Mouse (Mus musculus) CH12.LX (cell line): ENCODE data around the gene Slc16a5. TPM values are rescaled to one million over a fixed set of nuclear protein-coding genes. Genes with fewer than 3 reads are reported as not detected.

ENCODE experiments used
- DNase-seq: peaks from one replicate; pipeline ENCODE4 v3.0.0-alpha.2; 2013; ENCODE audit errors: extremely low read depth
- H3K27ac ChIP-seq: 2 replicates; pipeline ENCODE4 v1.5.1; 2012; ENCODE audit warnings: low read depth, mild to moderate bottlenecking, control low read depth, moderate library complexity; ENCODE audit not compliant: insufficient read depth
- H3K27me3 ChIP-seq: replicated peaks from 2 replicates; pipeline ENCODE3; 2012; ENCODE audit warnings: inconsistent platforms
- H3K36me3 ChIP-seq, 2 experiments: replicated peaks in 1 of 2; 2 replicates each; pipeline versions ENCODE3 to v1.6.1; 2012; ENCODE audit warnings: inconsistent platforms in 1 of 2, low read length in 1 of 2, mild to moderate bottlenecking in 1 of 2, mixed read lengths in 1 of 2, moderate library complexity in 1 of 2; ENCODE audit not compliant: control insufficient read depth in 1 of 2, insufficient read depth in 1 of 2
- H3K4me1 ChIP-seq, 2 experiments: 2 replicates each; pipeline ENCODE4 v1.6.1; 2012; ENCODE audit warnings: inconsistent platforms in 1 of 2, moderate library complexity in 1 of 2; ENCODE audit not compliant: insufficient read depth in 2 of 2, control insufficient read depth in 1 of 2
- H3K4me2 ChIP-seq: 2 replicates; pipeline ENCODE4 v1.6.1; 2012; ENCODE audit warnings: low read depth, mild to moderate bottlenecking, control low read depth; ENCODE audit not compliant: poor library complexity, insufficient read depth, severe bottlenecking
- H3K4me3 ChIP-seq, 3 experiments: fragments of 150-350 bp in 1 of 3; sonication (generic) in 1 of 3; replicated peaks in 1 of 3; 2 replicates each; pipeline versions ENCODE3 to v1.5.1; 2011 to 2012; ENCODE audit warnings: low read depth in 2 of 3, low read length in 2 of 3, mild to moderate bottlenecking in 2 of 3, moderate library complexity in 2 of 3, control low read depth in 1 of 3, improper control_type of control experiment in 1 of 3, inconsistent platforms in 1 of 3, mixed read lengths in 1 of 3; ENCODE audit not compliant: poor library complexity in 1 of 3
- H3K79me2 ChIP-seq: replicated peaks from 2 replicates; pipeline ENCODE4 v1.6.1; 2012; ENCODE audit warnings: mild to moderate bottlenecking, moderate library complexity; ENCODE audit not compliant: control insufficient read depth, poor library complexity, insufficient read depth, severe bottlenecking; ENCODE audit errors: extremely low read depth
- H3K9ac ChIP-seq: 2 replicates; pipeline ENCODE4 v1.6.1; 2012; ENCODE audit warnings: low read depth, mild to moderate bottlenecking, control low read depth, moderate library complexity; ENCODE audit not compliant: insufficient read depth
- H3K9me3 ChIP-seq: replicated peaks from 2 replicates; pipeline ENCODE3; 2012; ENCODE audit warnings: low read length, inconsistent platforms, mixed read lengths
- BHLHE40 ChIP-seq: IDR thresholded peaks from 2 replicates; pipeline ENCODE4 v1.6.1; 2011; ENCODE audit warnings: mild to moderate bottlenecking, low read depth, low read length, improper control_type of control experiment
- CHD1 ChIP-seq: IDR thresholded peaks from 2 replicates; pipeline ENCODE4 v1.6.1; 2012; ENCODE audit warnings: low read depth, low read length, improper control_type of control experiment, inconsistent platforms
- E2F4 ChIP-seq: IDR thresholded peaks from 2 replicates; pipeline ENCODE4 v1.6.1; 2011; ENCODE audit warnings: low read depth, low read length, improper control_type of control experiment; ENCODE audit not compliant: insufficient replicate concordance
- EP300 ChIP-seq: IDR thresholded peaks from 2 replicates; pipeline ENCODE4 v1.6.1; 2011; ENCODE audit warnings: low read length, improper control_type of control experiment
- ETS1 ChIP-seq: conservative IDR thresholded peaks from 2 replicates; pipeline ENCODE4 v1.6.1; 2012; ENCODE audit warnings: low read depth, mild to moderate bottlenecking, inconsistent platforms, low read length, improper control_type of control experiment, moderate library complexity
- GABPA ChIP-seq: IDR thresholded peaks from 2 replicates; pipeline ENCODE4 v1.6.1; 2012; ENCODE audit warnings: low read depth, low read length, improper control_type of control experiment, inconsistent platforms; ENCODE audit not compliant: insufficient replicate concordance
- IRF4 ChIP-seq: IDR thresholded peaks from 2 replicates; pipeline ENCODE4 v1.6.1; 2014; ENCODE audit warnings: low read depth, mild to moderate bottlenecking, inconsistent platforms, low read length, improper control_type of control experiment
- JUN ChIP-seq: IDR thresholded peaks from 2 replicates; pipeline ENCODE4 v1.6.1; 2011; ENCODE audit warnings: low read depth, mild to moderate bottlenecking, low read length, improper control_type of control experiment, moderate library complexity; ENCODE audit not compliant: insufficient read depth
- JUND ChIP-seq: conservative IDR thresholded peaks from 2 replicates; pipeline ENCODE4 v1.6.1; 2011; ENCODE audit warnings: low read depth, low read length, improper control_type of control experiment
- MAX ChIP-seq: IDR thresholded peaks from 2 replicates; pipeline ENCODE4 v1.6.1; 2011; ENCODE audit warnings: low read length, improper control_type of control experiment
- MAZ ChIP-seq: IDR thresholded peaks from 2 replicates; pipeline ENCODE4 v1.6.1; 2012; ENCODE audit warnings: low read depth, mild to moderate bottlenecking, inconsistent platforms, low read length, improper control_type of control experiment, moderate library complexity
- MEF2A ChIP-seq: IDR thresholded peaks from 2 replicates; pipeline ENCODE4 v1.6.1; 2014; ENCODE audit warnings: low read depth, mild to moderate bottlenecking, inconsistent platforms, low read length, improper control_type of control experiment, borderline replicate concordance
- MXI1 ChIP-seq: IDR thresholded peaks from 2 replicates; pipeline ENCODE4 v1.6.1; 2011; ENCODE audit warnings: mild to moderate bottlenecking, low read depth, low read length, improper control_type of control experiment
- MYC ChIP-seq: IDR thresholded peaks from 2 replicates; pipeline ENCODE4 v1.6.1; 2011; ENCODE audit warnings: low read depth, mild to moderate bottlenecking, improper control_type of control experiment, low read length
- NRF1 ChIP-seq: IDR thresholded peaks from 2 replicates; pipeline ENCODE4 v1.6.1; 2014; ENCODE audit warnings: low read depth, mild to moderate bottlenecking, inconsistent platforms, low read length, improper control_type of control experiment, moderate library complexity
- PAX5 ChIP-seq: IDR thresholded peaks from 2 replicates; pipeline ENCODE4 v1.6.1; 2012; ENCODE audit warnings: low read length, inconsistent platforms, mixed read lengths
- POLR2A ChIP-seq: IDR thresholded peaks from 2 replicates; pipeline ENCODE4 v1.6.1; 2011; ENCODE audit warnings: low read depth, mild to moderate bottlenecking, improper control_type of control experiment, low read length
- POLR2AphosphoS2 ChIP-seq: IDR thresholded peaks from 2 replicates; pipeline ENCODE4 v1.6.1; 2011; ENCODE audit warnings: low read depth, low read length, improper control_type of control experiment
- RAD21 ChIP-seq: IDR thresholded peaks from 2 replicates; pipeline ENCODE4 v1.6.1; 2011; ENCODE audit warnings: low read depth, mild to moderate bottlenecking, low read length, improper control_type of control experiment, moderate library complexity
- SMC3 ChIP-seq: IDR thresholded peaks from 2 replicates; pipeline ENCODE4 v1.6.1; 2011; ENCODE audit warnings: low read depth, low read length, improper control_type of control experiment
- TBP ChIP-seq: conservative IDR thresholded peaks from 2 replicates; pipeline ENCODE4 v1.6.1; 2011; ENCODE audit warnings: low read depth, low read length, improper control_type of control experiment
- UBTF ChIP-seq: IDR thresholded peaks from 2 replicates; pipeline ENCODE4 v1.6.1; 2012; ENCODE audit warnings: low read depth, mild to moderate bottlenecking, inconsistent platforms, low read length, improper control_type of control experiment, moderate library complexity
- USF1 ChIP-seq: IDR thresholded peaks from 2 replicates; pipeline ENCODE4 v1.6.1; 2014; ENCODE audit warnings: low read depth, mild to moderate bottlenecking, inconsistent platforms, low read length, improper control_type of control experiment
- USF2 ChIP-seq: conservative IDR thresholded peaks from 2 replicates; pipeline ENCODE4 v1.6.1; 2011; ENCODE audit warnings: low read depth, low read length, improper control_type of control experiment
- ZC3H11A ChIP-seq: IDR thresholded peaks from 2 replicates; pipeline ENCODE4 v1.6.1; 2012; ENCODE audit warnings: low read depth, mild to moderate bottlenecking, inconsistent platforms, low read length, improper control_type of control experiment
- ZKSCAN1 ChIP-seq: IDR thresholded peaks from 2 replicates; pipeline ENCODE4 v1.6.1; 2012; ENCODE audit warnings: low read depth, inconsistent platforms, low read length, improper control_type of control experiment, borderline replicate concordance
- ZMIZ1 ChIP-seq: IDR thresholded peaks from 2 replicates; pipeline ENCODE4 v1.6.1; 2012; ENCODE audit warnings: low read depth, mild to moderate bottlenecking, inconsistent platforms, low read length, improper control_type of control experiment
- dilution Hi-C: fragments of 300-500 bp; cut with MboI; formaldehyde crosslinking; loops from 2 replicates; pipeline ENCODE4 v1.14.3; 2020; ENCODE audit warnings: low sequenced_read_pairs; ENCODE audit not compliant: extremely low pct_unique_long_range_greater_than_20kb, extremely low pct_ligation_motif_present
- in situ Hi-C: fragments of 300-500 bp; cut with MboI; formaldehyde crosslinking; loops from 3 replicates; pipeline ENCODE4 v1.14.3; 2019; ENCODE audit warnings: low sequenced_read_pairs, low pct_ligation_motif_present, low pct_unique_long_range_greater_than_20kb, mixed read lengths
- polyA plus RNA-seq: library from polyadenylated mRNA; unstranded; fragments of >175 nt; gene quantifications from 2 replicates; pipeline ENCODE4 v1.2.1, GENCODE M21; 2012; ENCODE audit warnings: low read depth; ENCODE audit not compliant: insufficient read length
- total RNA-seq, 2 experiments: library from RNA; depleted of rRNA; stranded (reverse); fragments of 300-350 nt in 1 of 2; fragments of >200 nt in 1 of 2; gene quantifications; 2 replicates each; pipeline ENCODE4 v1.2.3; 2012 to 2014

The Slc16a5 gene
- total and polyA plus RNA-seq, 3 experiments: 0.51 to 0.71 TPM; not detected in 1

DNA sequence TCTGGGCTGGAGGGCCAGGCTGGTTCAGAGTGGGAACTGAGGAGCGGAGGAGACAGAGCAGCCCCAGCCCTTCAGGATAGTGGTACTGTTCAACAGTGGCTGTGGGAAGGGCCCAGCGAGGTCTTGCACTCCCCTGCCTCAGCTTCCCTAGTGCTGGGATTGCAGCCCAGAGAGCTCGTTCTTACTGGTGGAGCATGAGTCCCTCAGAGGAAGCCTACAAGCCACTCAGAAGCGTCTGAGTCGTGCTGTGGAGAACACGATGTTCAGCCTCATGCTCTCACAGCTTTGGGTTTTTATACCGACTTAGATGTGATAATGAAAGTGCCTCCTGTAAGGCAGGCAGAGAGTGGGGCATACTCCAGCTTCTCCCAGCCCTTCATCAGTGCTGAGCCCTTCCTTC lies 37.6 kb upstream of the Slc16a5 start:
- H3K27ac ChIP-seq: no peak overlapping the region
- peaks cover 14 to 67% of the 10 kb centered on the region in 2 experiments for H3K36me3 ChIP-seq
- H3K4me1 ChIP-seq: peaks cover 5 to 28% of the 10 kb centered on the region in 2 experiments
- H3K4me3 ChIP-seq: no peak overlapping the region
- dilution Hi-C loops (no loop called here), in situ Hi-C loops (no loop called here)
- no peaks in the 10 kb centered on the region for H3K79me2 ChIP-seq
- no peak overlapping the region for H3K9ac ChIP-seq
- H3K27me3 ChIP-seq: no peaks in the 10 kb centered on the region
- TF ChIP-seq NRF1 (no peak), POLR2A (no peak), ZKSCAN1 (no peak), PAX5 (no peak), MXI1 (no peak), MAZ (no peak), EP300 (no peak), JUN (no peak), ETS1 (no peak), E2F4 (no peak), MEF2A (no peak), USF1 (no peak), ZMIZ1 (no peak), MYC (no peak), TBP (no peak)
- no peaks in the 10 kb centered on the region for H3K9me3 ChIP-seq
- no peak overlapping the region for H3K4me2 ChIP-seq
- no peak for DNase-seq

- H3K79me2 ChIP-seq: no peaks in the 10 kb centered on the region
- H3K9ac ChIP-seq: no peak overlapping the region
- H3K4me2 ChIP-seq: no peak overlapping the region
- H3K27me3 ChIP-seq: no peaks in the 10 kb centered on the region
- H3K9me3 ChIP-seq: no peaks in the 10 kb centered on the region
- dilution Hi-C loops: no loop called here
- H3K4me3 ChIP-seq: no peak overlapping the region
- in situ Hi-C loops: no loop called here
- TF ChIP-seq GABPA (no peak), MXI1 (no peak), UBTF (no peak), JUN (no peak), POLR2AphosphoS2 (no peak), JUND (no peak), SMC3 (no peak), ZC3H11A (no peak), MAX (no peak), CHD1 (no peak), RAD21 (no peak), BHLHE40 (no peak), MYC (no peak), USF2 (no peak), IRF4 (no peak)
- peaks cover 24 to 77% of the 10 kb centered on the region in 2 experiments for H3K36me3 ChIP-seq
- no peak for DNase-seq
- no peak overlapping the region for H3K27ac ChIP-seq
- peaks cover 5 to 28% of the 10 kb centered on the region in 2 experiments for H3K4me1 ChIP-seq
These were observed 36.6 kb upstream of the Slc16a5 start for GRCm38 (mm10) chr11:115425671-115426070.
